Mouse (Mus musculus): Measurements from ENCODE around the gene Agxt.

DNA sequence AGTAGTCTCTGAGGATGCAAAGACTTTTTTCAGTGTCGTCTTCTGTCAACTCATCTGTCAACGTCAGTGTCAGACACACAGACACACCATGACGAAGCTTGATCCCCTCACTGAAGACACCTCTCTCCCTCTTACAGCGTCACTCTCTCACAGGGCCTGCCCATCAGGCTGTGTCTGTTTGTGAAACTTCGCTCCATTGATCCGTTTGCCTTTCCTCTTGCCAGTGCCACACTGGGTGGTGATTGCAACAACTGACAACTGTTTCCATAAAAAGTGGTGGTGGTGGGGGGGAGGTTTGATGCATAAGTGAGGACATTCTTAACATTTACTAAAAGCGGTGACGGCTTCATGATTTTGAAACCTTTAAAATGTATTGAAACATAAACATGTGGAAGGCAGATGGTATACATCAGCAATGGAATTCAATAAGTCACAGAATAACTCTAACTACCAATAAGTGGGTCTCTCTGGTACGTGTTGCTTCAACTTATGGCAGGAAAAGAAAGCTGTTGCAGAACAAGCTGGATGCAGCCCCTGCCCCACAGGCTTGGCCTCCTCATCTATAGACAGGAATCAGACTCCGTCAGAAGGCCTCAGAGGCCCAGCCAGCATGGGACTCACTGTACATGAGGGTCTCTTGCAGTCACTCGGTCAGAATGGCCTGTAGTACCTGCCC is 11.7 kb upstream of the Agxt start:
- TF ChIP-seq CTCF (IDR thresholded peaks at IDR 0.05; ENCODE audit: low read depth) (no peak), EP300 (IDR thresholded peaks at IDR 0.05; ENCODE audit: low read depth) (no peak)
